35 mouse cellular contexts compared by ENCODE assay signal in genomic region chr19:5532520-5532919, GRCm38 (mm10). TPM values are rescaled to one million over a fixed set of nuclear protein-coding genes. Genes with fewer than 3 reads are reported as not detected.
DNase-seq lines count a peak whose midpoint lies in the region; ATAC-seq and TF ChIP-seq lines count a peak whose summit lies in the region.
"Had no signal": no experiment of that assay in that cellular context is flagged by ENCODE, and none has a peak within 500 bp of the region (broad histone marks: within the 10 kb centered on the region; RNA-seq: fewer than 3 reads in every experiment).

No protein-coding gene starts in this region.

- H3K36me3 ChIP-seq in heart, embryonic 11.5 days (ENCODE audit: control insufficient read depth, insufficient read depth, low read length) = no peaks in the 10 kb centered on the region
- H3K36me3 ChIP-seq in myocyte (ENCODE audit: control insufficient read depth, insufficient read depth) = no peaks in the 10 kb centered on the region
- H3K36me3 ChIP-seq in hindbrain, embryonic 11.5 days (ENCODE audit: control insufficient read depth, insufficient read depth, low read length) = no peaks in the 10 kb centered on the region
- H3K36me3 ChIP-seq: G1E; heart, embryonic 15.5 days; limb, embryonic 10.5 days; limb, embryonic 15.5 days; liver, embryonic 13.5 days had no signal

- peaks cover 18% of the 10 kb centered on the region for H3K27me3 ChIP-seq in heart, embryonic 11.5 days (ENCODE audit: control insufficient read depth, insufficient read depth, low read length)
- no peaks in the 10 kb centered on the region for H3K27me3 ChIP-seq in myocyte (ENCODE audit: control insufficient read depth, insufficient read depth, insufficient read length)
- H3K27me3 ChIP-seq in hindbrain, embryonic 11.5 days (ENCODE audit: control insufficient read depth, insufficient read depth, low read length) = peaks cover 6% of the 10 kb centered on the region

- 0 out of 2 replicates have a peak overlapping the region, but pooled peaks have one; percentile 5 for H3K9ac ChIP-seq in heart, embryonic 11.5 days (ENCODE audit: low read depth, low read length)
- no peak overlapping the region for H3K9ac ChIP-seq in hindbrain, embryonic 11.5 days (ENCODE audit: low read depth, low read length)
- H3K9ac ChIP-seq: heart, embryonic 15.5 days; hindbrain, embryonic 13.5 days; limb, embryonic 15.5 days; liver, embryonic 13.5 days had no signal

- 68% methylated on average over 8 of the region's 8 CpGs for WGBS in heart, embryonic 11.5 days (ENCODE audit: insufficient replicate concordance)
- 73% methylated on average over 8 of the region's 8 CpGs for WGBS in hindbrain, embryonic 11.5 days

- no peaks in the 10 kb centered on the region for H3K79me2 ChIP-seq in myocyte (ENCODE audit: control insufficient read depth, insufficient read depth)

- ATAC-seq in heart, embryonic 11.5 days (replicated peaks; ENCODE audit: insufficient number of reproducible peaks, low FRiP score, low TSS enrichment) = no peak
- ATAC-seq in hindbrain, embryonic 11.5 days (ENCODE audit: low FRiP score) = no peak
- ATAC-seq: forebrain, embryonic 14.5 days; Patski had no signal

- no peak overlapping the region for H3K27ac ChIP-seq in heart, embryonic 11.5 days (ENCODE audit: low read depth, low read length)
- H3K27ac ChIP-seq in hindbrain, embryonic 11.5 days (ENCODE audit: low read depth, low read length) = no peak overlapping the region
- H3K27ac ChIP-seq: gastrocnemius, adult 2 months; heart, embryonic 15.5 days; hindbrain, embryonic 13.5 days; limb, embryonic 10.5 days; limb, embryonic 15.5 days; liver, embryonic 13.5 days had no signal

- no peak overlapping the region for H3K4me2 ChIP-seq in heart, embryonic 11.5 days
- no peak overlapping the region for H3K4me2 ChIP-seq in myocyte (ENCODE audit: low read depth)
- H3K4me2 ChIP-seq in hindbrain, embryonic 11.5 days (replicated peaks; ENCODE audit: low read depth, low read length) = no peak overlapping the region
- H3K4me2 ChIP-seq: heart, embryonic 15.5 days; hindbrain, embryonic 13.5 days; limb, embryonic 15.5 days; liver, embryonic 13.5 days had no signal

- no peak for TF ChIP-seq POLR2A in myocyte (IDR thresholded peaks at IDR 0.05; ENCODE audit: insufficient read length, low read depth)

- H3ac ChIP-seq in myocyte (ENCODE audit: control insufficient read depth, insufficient read length) = no peak overlapping the region

- DNase-seq in heart, postnatal 14 days = no peak
- peak; percentile 15 for DNase-seq in thymus, postnatal 14 days
- no peak for DNase-seq in thymus, postnatal 10 days (ENCODE audit: low spot score in 2 of 2)
- DNase-seq in T-cell, adult 2 months (ENCODE audit: low spot score) = peak; percentile 62
- DNase-seq in Muller cell, postnatal 12 days (ENCODE audit: inconsistent ontology term) = no peak
- no peak for DNase-seq in hindbrain, embryonic 11.5 days (ENCODE audit: low spot score)
- DNase-seq: adrenal gland, postnatal 25 days; cerebellum, adult 11-12 months; cerebellum, postnatal 14 days; gastrocnemius, adult 2 months; gastrocnemius, postnatal 36 days; heart, postnatal 36 days; kidney, adult 11 months; kidney, postnatal 36 days; liver, embryonic 13.5 days; lung, postnatal 10 days; midbrain, embryonic 14.5 days; right cerebral cortex, postnatal 25 days; spleen, adult 18-20 months had no signal

- no peak overlapping the region for H3K4me3 ChIP-seq in heart, embryonic 11.5 days (ENCODE audit: low read depth, low read length)
- H3K4me3 ChIP-seq in myocyte = no peak overlapping the region
- no peak overlapping the region for H3K4me3 ChIP-seq in hindbrain, embryonic 11.5 days (ENCODE audit: low read depth, low read length)
- H3K4me3 ChIP-seq: gastrocnemius, adult 2 months; heart, embryonic 15.5 days; hindbrain, embryonic 13.5 days; limb, embryonic 10.5 days; limb, embryonic 15.5 days; liver, embryonic 13.5 days had no signal

- intact Hi-C loops in heart, postnatal 14 days (cut with DNase I) = no loop called here

- H3K9me3 ChIP-seq in heart, embryonic 11.5 days (replicated peaks; ENCODE audit: control insufficient read depth, low read length) = no peaks in the 10 kb centered on the region
- no peaks in the 10 kb centered on the region for H3K9me3 ChIP-seq in hindbrain, embryonic 11.5 days (ENCODE audit: control insufficient read depth, low read length)
- H3K9me3 ChIP-seq: G1E; heart, embryonic 15.5 days; hindbrain, embryonic 13.5 days; limb, embryonic 10.5 days; limb, embryonic 15.5 days; liver, embryonic 13.5 days had no signal

- peaks cover 4% of the 10 kb centered on the region for H3K4me1 ChIP-seq in heart, embryonic 11.5 days (ENCODE audit: control insufficient read depth, insufficient read depth, low read length)
- H3K4me1 ChIP-seq in hindbrain, embryonic 11.5 days (replicated peaks; ENCODE audit: control insufficient read depth, insufficient read depth, low read length) = 0 out of 2 replicates have a peak, but pooled peaks cover 2% of the 10 kb centered on the region

TF ChIP-seq in myocyte, 11 proteins besides CTCF, POLR2A, EP300 and RAD21:
- TF ChIP-seq USF1 (IDR thresholded peaks at IDR 0.05; ENCODE audit: low read depth) = peak; percentile 22
- TF ChIP-seq TCF12 (IDR thresholded peaks at IDR 0.05; ENCODE audit: insufficient read depth, poor library complexity, severe bottlenecking) = no peak

RNA-seq across cellular contexts. Expression of gene Snx32, which starts 22.2 kb away (rescaled TPM):
- polyA plus RNA-seq in heart, embryonic 11.5 days (2014; fragmentation: Nextera tagmentation; extraction: Ambion mirVana) = 14.0 and 16.7 TPM in 2 replicates
- total RNA-seq in heart, postnatal 14 days (2021) = 1 to 10 TPM; 6.6 to 8.5 TPM
- polyA plus RNA-seq in myocyte (2012; fragmentation: generic; extraction: Trizol) = 7.8 TPM
- polyA plus RNA-seq in hindbrain, embryonic 11.5 days (2014; fragmentation: Nextera tagmentation; extraction: Ambion mirVana) = 21.2 and 22.2 TPM in 2 replicates

RNA-seq across cellular contexts. Expression of gene Ovol1, which starts 27.9 kb away (rescaled TPM):
- polyA plus RNA-seq in heart, embryonic 11.5 days (2014; fragmentation: Nextera tagmentation; extraction: Ambion mirVana) = 0.29 TPM in 1 of 2 replicates, not detected in the other
- not detected for total RNA-seq in heart, postnatal 14 days (2021)
- polyA plus RNA-seq in myocyte (2012; fragmentation: generic; extraction: Trizol) = not detected
- 0.40 and 0.52 TPM in 2 replicates for polyA plus RNA-seq in hindbrain, embryonic 11.5 days (2014; fragmentation: Nextera tagmentation; extraction: Ambion mirVana)
- total RNA-seq: adrenal gland, adult 18-20 months; adrenal gland, postnatal 25 days; gastrocnemius, adult 2 months; gastrocnemius, postnatal 36 days; heart, adult 8-10 months; heart, postnatal 36 days; layer of hippocampus, adult 8-10 months; left cerebral cortex, postnatal 10 days; monocyte, adult 5-6 weeks had no signal
- polyA plus RNA-seq: forebrain, embryonic 14.5 days; G1E; hindbrain, embryonic 13.5 days; midbrain, embryonic 14.5 days had no signal

RNA-seq across cellular contexts. Expression of gene 1700020D05Rik, which starts 28.9 kb away (rescaled TPM):
- polyA plus RNA-seq in heart, embryonic 11.5 days (2014; fragmentation: Nextera tagmentation; extraction: Ambion mirVana) = not detected in 2 replicates
- total RNA-seq in heart, postnatal 14 days (2021) = 1 to 10 TPM in 1 of 2 experiments, under 1 TPM in 1; 0.93 to 1.2 TPM
- polyA plus RNA-seq in myocyte (2012; fragmentation: generic; extraction: Trizol) = 0.17 TPM
- 0.34 TPM in 1 of 2 replicates, not detected in the other for polyA plus RNA-seq in hindbrain, embryonic 11.5 days (2014; fragmentation: Nextera tagmentation; extraction: Ambion mirVana)
- polyA plus RNA-seq: embryonic facial prominence, embryonic 11.5 days; forebrain, embryonic 14.5 days; hindbrain, embryonic 13.5 days; kidney, embryonic 14.5 days; limb, embryonic 10.5 days; limb, embryonic 15.5 days had no signal

RNA-seq across cellular contexts. Expression of gene Ap5b1, which starts 35.3 kb away (rescaled TPM):
- 1.8 and 2.3 TPM in 2 replicates for polyA plus RNA-seq in heart, embryonic 11.5 days (2014; fragmentation: Nextera tagmentation; extraction: Ambion mirVana)
- total RNA-seq in heart, postnatal 14 days (2021) = 1 to 10 TPM; 2.3 to 3.5 TPM
- 3.2 TPM for polyA plus RNA-seq in myocyte (2012; fragmentation: generic; extraction: Trizol)
- 1.4 and 1.5 TPM in 2 replicates for polyA plus RNA-seq in hindbrain, embryonic 11.5 days (2014; fragmentation: Nextera tagmentation; extraction: Ambion mirVana)

RNA-seq across cellular contexts. Expression of gene Cfl1, which starts 42.3 kb away (rescaled TPM):
- polyA plus RNA-seq in heart, embryonic 11.5 days (2014; fragmentation: Nextera tagmentation; extraction: Ambion mirVana) = 2,455 and 2,528 TPM in 2 replicates
- total RNA-seq in heart, postnatal 14 days (2021) = 100 to 1,000 TPM; 274 to 350 TPM
- polyA plus RNA-seq in myocyte (2012; fragmentation: generic; extraction: Trizol) = 948 TPM
- polyA plus RNA-seq in hindbrain, embryonic 11.5 days (2014; fragmentation: Nextera tagmentation; extraction: Ambion mirVana) = 3,904 and 4,056 TPM in 2 replicates

Comparison
In these comparisons a context has a peak if more than half of its experiments do, and no peak if none do; other contexts are left out.
1. DNase-seq: peak in thymus, postnatal 14 days (single experiment) and T-cell, adult 2 months (single experiment); none in heart, postnatal 14 days (0 of 2), thymus, postnatal 10 days (0 of 2), Muller cell, postnatal 12 days (single experiment) and hindbrain, embryonic 11.5 days (single experiment).